In the genomic region with DNA sequence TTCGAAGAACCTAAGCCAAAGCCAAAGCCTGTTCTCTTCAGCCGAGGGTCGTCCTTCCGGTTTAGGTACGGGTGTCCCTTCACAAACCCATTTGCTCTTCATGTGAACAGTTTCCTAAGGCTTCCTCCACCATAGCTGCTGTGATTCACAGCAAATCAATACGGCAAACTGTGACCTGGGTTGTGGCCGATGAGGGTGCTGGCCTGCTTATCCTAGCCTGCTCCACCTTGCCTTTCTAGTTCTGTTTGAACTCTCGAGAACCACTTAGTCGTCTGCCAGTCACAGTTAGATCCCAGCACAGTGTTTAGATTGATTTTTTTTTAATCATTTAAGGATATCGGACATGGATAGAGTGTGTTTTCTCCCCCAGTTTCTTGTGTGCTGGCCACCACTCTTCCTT, we compare ENCODE assay signal across 15 mouse cellular contexts.
"Had no signal": no experiment of that assay in that cellular context is flagged by ENCODE, and none has a peak within 500 bp of the region (broad histone marks: within the 10 kb centered on the region; RNA-seq: fewer than 3 reads in every experiment).

No protein-coding gene starts in this region.

- H3K9me3 ChIP-seq: liver, embryonic 13.5 days; liver, embryonic 15.5 days; lung, embryonic 15.5 days; megakaryocyte, embryonic 14.5 days; midbrain, embryonic 13.5 days; midbrain, embryonic 15.5 days; neural tube, embryonic 12.5 days; stomach, embryonic 15.5 days had no signal

- H3K4me2 ChIP-seq: liver, embryonic 13.5 days; liver, embryonic 15.5 days; lung, embryonic 15.5 days; midbrain, embryonic 11.5 days; midbrain, embryonic 13.5 days; midbrain, embryonic 15.5 days; neural tube, embryonic 12.5 days; stomach, embryonic 15.5 days had no signal

- DNase-seq: liver, embryonic 13.5 days; lung, postnatal 14 days; right cerebral cortex, postnatal 14 days; thymus, adult 2 months; thymus, postnatal 25 days; thymus, postnatal 4 days had no signal

- ATAC-seq: midbrain, embryonic 13.5 days; midbrain, embryonic 15.5 days had no signal

- H3K9ac ChIP-seq: liver, embryonic 13.5 days; liver, embryonic 15.5 days; lung, embryonic 15.5 days; midbrain, embryonic 13.5 days; midbrain, embryonic 15.5 days; neural tube, embryonic 12.5 days; stomach, embryonic 15.5 days had no signal

- H3K27me3 ChIP-seq: liver, embryonic 13.5 days; liver, embryonic 15.5 days; lung, embryonic 15.5 days; midbrain, embryonic 13.5 days; midbrain, embryonic 15.5 days; neural tube, embryonic 12.5 days; stomach, embryonic 15.5 days had no signal

- H3K4me3 ChIP-seq: liver, embryonic 13.5 days; liver, embryonic 15.5 days; lung, embryonic 15.5 days; megakaryocyte, embryonic 14.5 days; midbrain, embryonic 13.5 days; midbrain, embryonic 15.5 days; neural tube, embryonic 12.5 days; stomach, embryonic 15.5 days had no signal

- H3K4me1 ChIP-seq: liver, embryonic 13.5 days; megakaryocyte, embryonic 14.5 days had no signal

- H3K27ac ChIP-seq: liver, embryonic 13.5 days; liver, embryonic 15.5 days; lung, embryonic 15.5 days; macrophage; midbrain, embryonic 13.5 days; midbrain, embryonic 15.5 days; neural tube, embryonic 12.5 days; stomach, embryonic 15.5 days had no signal
